Mouse (Mus musculus) hematopoietic multipotent progenitor cell, adult 10-12 weeks (in vitro differentiated cells): Measurements from ENCODE around the gene Pnpla6. TPM values are rescaled to one million over a fixed set of nuclear protein-coding genes. Genes with fewer than 3 reads are reported as not detected.

Source experiments
- polyA plus RNA-seq: library from polyadenylated mRNA; stranded (reverse); fragments of >175 nt; gene quantifications from 2 replicates; pipeline ENCODE4 v1.2.3, GENCODE M21; 2012; ENCODE audit warnings: low replicate concordance

The Pnpla6 gene
- 29.1 and 33.3 TPM in 2 replicates for polyA plus RNA-seq

DNA sequence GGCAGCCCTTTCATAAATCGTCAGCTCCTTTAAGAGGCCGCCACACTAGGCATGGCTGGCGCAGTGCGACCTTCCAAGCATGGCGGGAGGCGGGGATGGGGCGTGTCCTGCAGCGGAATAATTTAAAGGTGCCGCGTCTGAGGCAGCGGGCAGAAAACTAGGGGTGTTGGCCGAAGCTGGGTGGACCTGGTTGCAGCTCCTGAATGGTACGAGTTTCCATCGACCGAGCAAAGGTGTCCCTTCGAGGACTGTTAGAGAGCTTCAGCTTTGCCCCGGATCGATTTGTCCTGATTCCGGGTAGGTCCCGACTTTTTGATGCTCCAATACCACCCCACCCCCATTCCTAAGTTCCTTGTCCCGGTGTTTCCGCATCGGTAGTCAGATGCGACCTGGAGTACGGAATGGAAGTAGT lies at the start of gene Pnpla6:
TSS of gene Pnpla6 (plus strand) at position 125 of the 412 bp plus-strand sequence.

DNA sequence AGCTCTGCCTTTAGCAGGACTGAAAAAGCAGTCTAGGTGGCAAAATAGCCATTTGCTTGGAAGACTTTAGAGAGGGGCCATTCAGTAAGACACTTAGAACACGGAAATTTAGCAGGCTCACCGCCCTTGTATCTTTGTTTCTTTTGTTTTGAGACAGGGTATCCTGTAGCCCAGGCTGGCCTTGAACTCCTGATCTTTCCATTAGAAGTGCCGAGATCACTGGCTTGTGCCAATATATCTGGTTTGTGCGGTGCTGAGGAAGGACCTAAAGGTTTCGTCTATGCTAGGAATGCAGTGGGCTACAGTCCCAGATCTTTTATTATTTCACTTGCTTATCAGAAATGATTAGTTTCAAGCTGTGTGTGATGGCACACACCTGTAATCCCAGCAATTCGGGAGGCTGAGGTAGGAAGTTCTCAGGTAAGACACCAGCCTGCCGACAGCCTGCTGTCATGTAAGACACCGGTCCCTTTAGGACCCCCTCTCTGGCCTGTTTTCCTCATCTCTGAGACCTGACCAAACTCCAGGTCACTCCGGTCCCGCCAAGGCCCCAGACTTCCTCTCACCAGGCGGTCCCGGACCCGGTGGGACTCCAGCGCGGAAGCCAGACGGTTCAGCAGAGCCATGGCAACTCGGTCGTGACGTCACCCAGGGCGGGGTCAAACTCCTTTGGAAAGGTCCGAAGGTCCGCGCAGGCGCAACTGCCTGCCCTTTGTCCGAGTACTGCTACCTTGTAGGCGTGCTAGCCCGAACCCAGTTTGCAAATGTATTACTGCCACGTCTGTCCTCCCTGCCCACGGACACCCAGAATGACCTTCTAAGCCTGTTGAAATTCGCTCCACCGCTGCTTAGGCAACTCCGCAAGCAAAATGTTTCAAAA lies 47.9 kb upstream of the Pnpla6 start, which contains the start of gene Pex11g:
TSS of gene Pex11g (minus strand) at position 675 of the 880 bp plus-strand sequence.

DNA sequence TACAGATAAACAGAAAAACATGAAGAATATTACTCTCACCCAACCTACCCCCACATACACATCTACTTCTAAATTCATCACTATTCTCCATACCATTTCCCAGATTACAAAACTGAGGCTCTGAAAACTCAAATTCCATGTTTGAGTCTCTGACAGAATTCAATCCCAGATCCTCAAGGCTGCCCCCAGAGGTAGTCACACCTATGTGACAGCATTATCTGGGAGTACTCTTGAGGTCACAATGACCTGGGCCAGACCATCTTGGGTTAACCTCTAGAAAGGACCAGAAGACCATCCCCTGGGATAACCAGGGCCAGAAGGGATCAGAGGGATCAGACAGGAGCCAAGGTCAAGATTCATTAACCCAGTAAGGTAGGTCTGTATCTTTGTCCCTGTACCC lies 44.6 kb upstream of the Pnpla6 start, which contains the start of gene Tex45:
TSS of gene Tex45 (plus strand) at position 301 of the 400 bp plus-strand sequence.

DNA sequence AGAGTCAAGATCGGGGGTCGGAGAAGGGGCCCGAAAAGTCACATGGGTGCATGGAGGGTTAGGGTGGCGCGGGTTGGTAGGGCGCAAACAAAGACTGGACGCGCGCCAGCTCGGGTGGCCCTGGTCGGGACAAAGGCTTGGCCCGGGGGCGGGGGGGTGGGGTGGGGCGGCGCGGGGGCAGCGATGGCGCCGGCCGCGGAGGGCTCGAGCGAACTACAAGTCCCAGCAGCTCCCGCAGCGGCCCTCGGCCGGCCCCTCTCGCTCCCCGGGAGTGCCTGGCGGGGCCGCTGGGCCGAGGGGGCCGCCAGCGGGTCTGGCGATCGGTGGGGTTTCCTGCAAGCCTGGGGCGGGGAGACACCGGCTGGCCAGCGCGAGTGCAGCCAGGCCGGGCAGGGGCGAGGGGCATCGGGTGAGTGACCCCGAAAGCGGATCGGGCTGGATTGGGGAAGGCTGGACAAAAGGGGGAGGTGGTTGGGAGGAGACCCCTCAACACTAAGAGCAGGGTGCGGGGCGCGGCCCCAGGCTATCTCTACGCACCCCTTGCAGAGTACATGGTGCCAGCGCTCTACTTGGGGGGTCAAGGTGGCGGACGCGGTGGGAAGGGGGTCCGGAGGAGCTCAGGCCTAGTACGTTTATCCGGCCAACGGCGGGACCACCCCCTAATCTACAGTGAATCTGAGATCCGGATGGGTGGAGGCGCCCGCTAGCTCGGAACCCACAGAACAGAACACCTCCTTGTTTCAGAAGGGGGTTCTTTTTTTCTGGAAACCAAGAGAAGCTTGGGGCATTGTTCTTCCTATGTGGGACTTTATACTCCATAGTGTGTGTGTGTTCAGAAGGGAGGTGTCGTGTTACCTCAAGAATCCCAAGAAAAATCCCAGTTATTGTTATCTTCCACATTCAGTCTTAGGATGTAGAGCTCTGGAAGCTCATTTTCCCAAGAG lies 22.0 kb upstream of the Pnpla6 start, which contains the start of gene Zfp358:
TSS of gene Zfp358 (plus strand) at position 238 of the 944 bp plus-strand sequence.

DNA sequence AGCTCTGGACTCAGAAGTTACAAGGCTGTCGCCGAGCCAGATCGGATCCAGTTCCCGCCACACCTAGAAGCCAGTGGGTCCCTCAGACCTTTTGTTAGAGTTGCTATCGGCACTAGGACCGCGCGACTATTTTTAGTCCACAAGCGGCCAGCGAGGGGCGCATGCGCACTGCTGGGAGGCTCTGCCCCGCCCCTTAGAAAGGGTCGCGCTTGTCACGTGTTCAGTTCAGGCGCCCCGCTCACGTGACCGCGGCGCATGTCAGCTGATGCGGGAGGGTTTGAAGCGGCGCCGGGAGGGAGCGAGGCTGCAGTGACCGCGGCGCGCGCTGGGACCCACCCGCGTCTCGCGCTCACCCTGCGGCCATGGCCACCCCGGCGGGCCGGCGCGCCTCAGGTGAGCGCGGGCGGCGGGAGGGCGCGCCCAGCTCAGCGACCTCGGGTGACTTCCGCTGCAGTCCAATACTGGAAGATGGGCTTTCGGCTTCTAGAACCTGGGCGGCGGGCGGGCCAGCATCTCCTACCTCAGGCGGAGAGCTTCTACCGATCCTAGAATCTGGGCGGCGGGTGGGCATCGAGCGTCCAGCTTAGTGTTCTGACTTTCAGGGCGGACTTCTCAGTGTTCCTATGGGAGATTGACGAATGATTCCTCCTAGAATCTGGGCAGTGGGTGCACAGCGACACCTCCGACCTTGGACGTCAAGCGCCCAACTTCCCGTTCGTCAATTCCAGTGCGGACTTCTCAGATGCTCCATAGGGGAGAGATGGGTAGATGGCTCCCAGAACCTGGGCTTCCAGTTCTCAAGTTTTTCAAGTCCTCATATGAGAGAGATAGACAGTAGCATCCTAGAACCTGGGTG lies 14.7 kb upstream of the Pnpla6 start, which contains the start of gene Mcoln1:
TSS of gene Mcoln1 (plus strand) at position 223 of the 856 bp plus-strand sequence.

DNA sequence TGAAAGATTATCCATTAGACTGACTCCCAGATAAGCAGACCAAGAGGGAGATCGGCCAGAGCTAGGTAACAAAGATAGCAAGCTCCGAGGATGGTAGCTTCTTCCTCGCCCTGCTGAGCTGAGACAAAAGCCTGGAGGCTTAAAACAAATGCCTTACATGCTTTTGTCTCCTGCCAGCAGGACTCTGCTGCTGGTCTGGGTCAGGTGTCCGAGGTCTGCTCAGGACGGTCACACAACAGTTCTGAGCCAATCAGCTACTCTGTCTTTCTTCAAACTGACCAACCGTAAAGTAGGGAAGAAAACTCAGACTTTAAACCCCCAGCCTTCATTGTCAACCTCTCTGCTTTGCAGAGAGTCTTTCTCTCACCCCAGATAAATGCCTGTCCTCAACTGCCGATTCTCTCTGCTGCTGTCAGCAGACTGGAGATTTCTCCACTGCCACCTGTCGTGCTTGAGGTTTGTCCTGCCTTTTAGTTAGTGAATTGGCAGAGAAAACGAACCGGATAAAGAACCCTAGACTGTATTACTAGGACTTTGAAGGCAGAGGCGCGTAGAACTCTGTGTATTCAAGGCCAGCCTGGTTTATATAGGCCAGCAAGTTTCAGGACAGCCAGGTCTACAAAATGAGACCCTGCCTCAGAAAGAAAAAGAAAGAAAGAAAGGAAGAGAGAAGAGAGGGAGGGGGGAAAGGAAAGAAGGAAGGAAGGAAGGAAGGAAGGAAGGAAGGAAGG lies 52.6 kb downstream of the Pnpla6 start, which contains the start of gene C330021F23Rik:
TSS of gene C330021F23Rik (plus strand) at position 350 of the 731 bp plus-strand sequence.

DNA sequence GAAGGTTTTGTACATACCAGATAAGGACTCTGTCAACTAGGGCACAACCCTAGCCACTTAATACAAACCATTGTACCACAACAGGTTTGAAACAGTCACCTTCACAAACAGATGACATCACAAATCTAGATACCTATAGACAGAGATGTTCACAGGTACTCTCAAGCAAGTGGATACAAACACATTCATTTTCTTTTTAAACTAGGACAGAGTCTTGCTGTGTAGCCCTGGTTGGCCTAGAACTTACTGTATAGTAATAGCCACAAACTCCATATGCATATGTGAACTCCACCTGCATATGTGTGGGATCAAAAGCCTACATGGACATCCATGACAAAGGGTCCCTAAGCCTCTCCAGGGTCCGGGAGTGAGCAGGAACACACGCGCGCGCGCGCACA lies 71.8 kb downstream of the Pnpla6 start, which contains the start of gene Camsap3:
TSS of gene Camsap3 (plus strand) at position 301 of the 398 bp plus-strand sequence.

Other genes with a start within 250 kb of the Pnpla6 start
- 4.6 and 8.6 TPM in 2 replicates for gene Insr, start 235.8 kb upstream of the Pnpla6 start, polyA plus RNA-seq
- gene A430078G23Rik, start 162.0 kb upstream of the Pnpla6 start, polyA plus RNA-seq = 25.7 and 35.3 TPM in 2 replicates
- gene Arhgef18, start 122.4 kb upstream of the Pnpla6 start, polyA plus RNA-seq = 172 and 499 TPM in 2 replicates
- gene Pex11g, start 47.7 kb upstream of the Pnpla6 start, polyA plus RNA-seq = 1.2 and 2.5 TPM in 2 replicates
- not detected in 2 replicates for gene Tex45, start 44.5 kb upstream of the Pnpla6 start, polyA plus RNA-seq
- 14.3 and 16.8 TPM in 2 replicates for gene Zfp358, start 22.2 kb upstream of the Pnpla6 start, polyA plus RNA-seq
- gene Mcoln1, start 14.9 kb upstream of the Pnpla6 start, polyA plus RNA-seq = 222 and 644 TPM in 2 replicates
- not detected in 2 replicates for gene C330021F23Rik, start 52.6 kb downstream of the Pnpla6 start, polyA plus RNA-seq
- gene Camsap3, start 71.9 kb downstream of the Pnpla6 start, polyA plus RNA-seq = 0.71 and 0.91 TPM in 2 replicates
- gene Xab2, start 105.9 kb downstream of the Pnpla6 start, polyA plus RNA-seq = 29.0 and 45.7 TPM in 2 replicates
- gene Pet100, start 106.2 kb downstream of the Pnpla6 start, polyA plus RNA-seq = 49.9 and 67.0 TPM in 2 replicates
- not detected in 2 replicates for gene Pcp2, start 110.2 kb downstream of the Pnpla6 start, polyA plus RNA-seq
- gene Stxbp2, start 115.6 kb downstream of the Pnpla6 start, polyA plus RNA-seq = 150 and 483 TPM in 2 replicates
- 0.15 and 0.60 TPM in 2 replicates for gene Retn, start 140.4 kb downstream of the Pnpla6 start, polyA plus RNA-seq
- 0.71 and 1.0 TPM in 2 replicates for gene Mcemp1, start 150.4 kb downstream of the Pnpla6 start, polyA plus RNA-seq
- gene Fcor, start 157.0 kb downstream of the Pnpla6 start, polyA plus RNA-seq = 0.49 TPM in 1 of 2 replicates, not detected in the other
- gene Trappc5, start 160.9 kb downstream of the Pnpla6 start, polyA plus RNA-seq = 27.5 and 30.0 TPM in 2 replicates
- 83.0 and 276 TPM in 2 replicates for gene Fcer2a, start 178.8 kb downstream of the Pnpla6 start, polyA plus RNA-seq
- 0.20 and 0.39 TPM in 2 replicates for gene Clec4g, start 205.3 kb downstream of the Pnpla6 start, polyA plus RNA-seq
- 6.7 and 12.2 TPM in 2 replicates for gene Cd209a, start 233.6 kb downstream of the Pnpla6 start, polyA plus RNA-seq